Mouse (Mus musculus): ENCODE results near the gene Rfxap. TPM values are rescaled to one million over a fixed set of nuclear protein-coding genes. Genes with fewer than 3 reads are reported as not detected.

Gene Rfxap
- total RNA-seq (2022): 10 to 100 TPM; 35.3 to 57.7 (median 46.8) TPM

- peak; percentile 93 to 94 for DNase-seq (ENCODE audit: low spot score in 2 of 2)
Measured at GRCm38 (mm10) chr3:54807666-54808217, at the start of gene Rfxap. Rfxap (minus strand) TSS chr3:54807791.

- DNase-seq (ENCODE audit: low spot score in 2 of 2): peak in 1 of 2 experiments; percentile 34
Measured at GRCm38 (mm10) chr3:54835421-54835820, 27.8 kb upstream of the Rfxap start.

- DNase-seq (ENCODE audit: low spot score in 2 of 2): no peak
Measured at GRCm38 (mm10) chr3:54832491-54832890, 24.9 kb upstream of the Rfxap start.

GRCm38 (mm10) chr3:54822526-54822925, 14.9 kb upstream of the Rfxap start:
- DNase-seq (ENCODE audit: low spot score in 2 of 2): no peak

- DNase-seq (ENCODE audit: low spot score in 2 of 2): no peak
Measured at GRCm38 (mm10) chr3:54815292-54815691, 7.7 kb upstream of the Rfxap start.

- no peak for DNase-seq (ENCODE audit: low spot score in 2 of 2)
Measured at GRCm38 (mm10) chr3:54814622-54815021, 7.0 kb upstream of the Rfxap start.

GRCm38 (mm10) chr3:54813418-54813988, 5.9 kb upstream of the Rfxap start:
- no peak for DNase-seq (ENCODE audit: low spot score in 2 of 2)

GRCm38 (mm10) chr3:54811616-54812015, 4.0 kb upstream of the Rfxap start:
- no peak for DNase-seq (ENCODE audit: low spot score in 2 of 2)

GRCm38 (mm10) chr3:54809111-54809510, 1.5 kb upstream of the Rfxap start:
- no peak for DNase-seq (ENCODE audit: low spot score in 2 of 2)

GRCm38 (mm10) chr3:54807061-54807661, 430 bp downstream of the Rfxap start:
- peak; percentile 36 to 37 for DNase-seq (ENCODE audit: low spot score in 2 of 2)

- no peak for DNase-seq (ENCODE audit: low spot score in 2 of 2)
Measured at GRCm38 (mm10) chr3:54803713-54804112, 3.9 kb downstream of the Rfxap start.

- DNase-seq (ENCODE audit: low spot score in 2 of 2): peak; percentile 25 to 34
Measured at GRCm38 (mm10) chr3:54797211-54797610, 10.4 kb downstream of the Rfxap start.

GRCm38 (mm10) chr3:54795806-54796205, 11.8 kb downstream of the Rfxap start:
- no peak for DNase-seq (ENCODE audit: low spot score in 2 of 2)

- DNase-seq (ENCODE audit: low spot score in 2 of 2): no peak
Measured at GRCm38 (mm10) chr3:54795379-54795778, 12.2 kb downstream of the Rfxap start.

- DNase-seq (ENCODE audit: low spot score in 2 of 2): no peak
Measured at GRCm38 (mm10) chr3:54793762-54794161, 13.8 kb downstream of the Rfxap start.

GRCm38 (mm10) chr3:54791822-54792677, 15.5 kb downstream of the Rfxap start:
- no peak for DNase-seq (ENCODE audit: low spot score in 2 of 2)

GRCm38 (mm10) chr3:54790601-54791000, 17.0 kb downstream of the Rfxap start:
- DNase-seq (ENCODE audit: low spot score in 2 of 2): no peak

GRCm38 (mm10) chr3:54775989-54776631, 31.5 kb downstream of the Rfxap start:
- DNase-seq (ENCODE audit: low spot score in 2 of 2): no peak

GRCm38 (mm10) chr3:54773613-54774012, 34.0 kb downstream of the Rfxap start:
- DNase-seq (ENCODE audit: low spot score in 2 of 2): no peak

GRCm38 (mm10) chr3:54769349-54770275, 38.0 kb downstream of the Rfxap start:
- no peak for DNase-seq (ENCODE audit: low spot score in 2 of 2)

Data from left cerebral cortex, adult 8-10 months (tissue).